15 mouse cellular contexts compared by ENCODE assay signal in genomic region chr11:68209506-68209905, GRCm38 (mm10).
"Had no signal": no experiment of that assay in that cellular context is flagged by ENCODE, and none has a peak within 500 bp of the region (broad histone marks: within the 10 kb centered on the region; RNA-seq: fewer than 3 reads in every experiment).

No protein-coding gene starts in this region.

- H3K4me2 ChIP-seq: kidney, embryonic 15.5 days; limb, embryonic 13.5 days; liver, embryonic 15.5 days; neural tube, embryonic 15.5 days had no signal

- H3K4me3 ChIP-seq: kidney, embryonic 15.5 days; limb, embryonic 13.5 days; liver, embryonic 15.5 days; myocyte; neural tube, embryonic 15.5 days had no signal

- H3K9ac ChIP-seq: kidney, embryonic 15.5 days; limb, embryonic 13.5 days; liver, embryonic 15.5 days; neural tube, embryonic 15.5 days had no signal

- H3K4me1 ChIP-seq: liver, embryonic 15.5 days had no signal

- H3K9me3 ChIP-seq: kidney, embryonic 15.5 days; limb, embryonic 13.5 days; liver, embryonic 15.5 days; neural tube, embryonic 15.5 days had no signal

- DNase-seq: kidney, adult 2 months; kidney, postnatal 14 days; left cerebral cortex, postnatal 4 days; lung, adult 2 months; lung, postnatal 14 days; midbrain, embryonic 14.5 days; right cerebral cortex, adult 18-20 months; right cerebral cortex, postnatal 25 days; thymus, postnatal 4 days had no signal

- H3K36me3 ChIP-seq: kidney, embryonic 15.5 days; limb, embryonic 13.5 days; liver, embryonic 15.5 days; neural tube, embryonic 15.5 days had no signal

- H3K27me3 ChIP-seq: kidney, embryonic 15.5 days; liver, embryonic 15.5 days; neural tube, embryonic 15.5 days had no signal

- H3K27ac ChIP-seq: kidney, embryonic 15.5 days; limb, embryonic 13.5 days; liver, embryonic 15.5 days; macrophage; neural tube, embryonic 15.5 days had no signal
